Mouse (Mus musculus) limb, embryonic 11.5 days (tissue): ENCODE measurements around the gene Rasgef1b. TPM values are rescaled to one million over a fixed set of nuclear protein-coding genes. Genes with fewer than 3 reads are reported as not detected.

Experiments
- ATAC-seq: fragments of 200-750 bp; cut with Nextera tagmentation; 2 replicates; pipeline ENCODE4 v1.8.0; 2017; ENCODE audit warnings: low read depth; ENCODE audit not compliant: insufficient number of reproducible peaks, low FRiP score, low TSS enrichment
- DNase-seq: peaks from one replicate; pipeline ENCODE4 v3.0.0-alpha.2; 2015; ENCODE audit warnings: low spot score
- H3K27ac ChIP-seq: fragments of 300-500 bp; sonication (generic); replicated peaks from 2 replicates; pipeline ENCODE4 v1.5.1; 2014; ENCODE audit warnings: low read depth, mild to moderate bottlenecking, low read length
- H3K27me3 ChIP-seq: fragments of 300-500 bp; sonication (generic); 2 replicates; pipeline ENCODE4 v1.6.1; 2014; ENCODE audit warnings: mild to moderate bottlenecking, low read length, mixed read lengths; ENCODE audit not compliant: control insufficient read depth, insufficient read depth
- H3K36me3 ChIP-seq: fragments of 300-500 bp; sonication (generic); 2 replicates; pipeline ENCODE4 v1.6.1; 2014; ENCODE audit warnings: mild to moderate bottlenecking, low read length, moderate library complexity, mixed read lengths; ENCODE audit not compliant: control insufficient read depth, insufficient read depth
- H3K4me1 ChIP-seq: fragments of 300-500 bp; sonication (generic); 2 replicates; pipeline ENCODE4 v1.6.1; 2014; ENCODE audit warnings: low read length, mixed read lengths; ENCODE audit not compliant: control insufficient read depth, insufficient read depth
- H3K4me2 ChIP-seq: fragments of 300-500 bp; sonication (generic); 2 replicates; pipeline ENCODE4 v1.6.1; 2014; ENCODE audit warnings: low read depth, mild to moderate bottlenecking, moderate library complexity; ENCODE audit not compliant: severe bottlenecking
- H3K4me3 ChIP-seq: fragments of 300-500 bp; sonication (generic); 2 replicates; pipeline ENCODE4 v1.5.1; 2014; ENCODE audit warnings: low read depth, low read length
- H3K9ac ChIP-seq: fragments of 300-500 bp; sonication (generic); 2 replicates; pipeline ENCODE4 v1.6.1; 2014; ENCODE audit warnings: mild to moderate bottlenecking, low read length
- H3K9me3 ChIP-seq: fragments of 300-500 bp; sonication (generic); 2 replicates; pipeline ENCODE4 v1.6.1; 2016; ENCODE audit warnings: low read length; ENCODE audit not compliant: control insufficient read depth
- WGBS: fragments of 180-500 bp; shearing (Covaris S2); extraction: QIAGEN DNeasy Blood & Tissue Kit; methylation state at CpG from one replicate; pipeline ENCODE4 v1.1.7; 2014; 5-methylcytosine and 5-hydroxymethylcytosine counted together
- polyA plus RNA-seq: library from polyadenylated mRNA; unstranded; fragments of >200 nt; fragmentation: Nextera tagmentation; extraction: Ambion mirVana; gene quantifications from 2 replicates; pipeline ENCODE4 v1.2.1, GENCODE M21; 2014

Rasgef1b gene
- polyA plus RNA-seq, 1 experiment from 2014 or later: 59.9 TPM

- no peaks in the 10 kb centered on the region for H3K27me3 ChIP-seq
- no peaks in the 10 kb centered on the region for H3K4me1 ChIP-seq
- ATAC-seq (no peak), DNase-seq (no peak)
- H3K9ac ChIP-seq: no peak overlapping the region
- H3K36me3 ChIP-seq: no peaks in the 10 kb centered on the region
- WGBS: 92% methylated on average over 6 of the region's 6 CpGs
- no peak overlapping the region for H3K4me3 ChIP-seq
- no peak overlapping the region for H3K27ac ChIP-seq
- H3K4me2 ChIP-seq: no peak overlapping the region
- no peaks in the 10 kb centered on the region for H3K9me3 ChIP-seq
These were observed 441.1 kb downstream of the Rasgef1b start for GRCm38 (mm10) chr5:99287647-99288185.

- Histone ChIP-seq H3K27me3 (no peaks in the 10 kb centered on the region), H3K4me3 (no peak overlapping the region), H3K9me3 (no peaks in the 10 kb centered on the region), H3K4me1 (no peaks in the 10 kb centered on the region), H3K4me2 (no peak overlapping the region), H3K36me3 (no peaks in the 10 kb centered on the region), H3K9ac (no peak overlapping the region), H3K27ac (no peak overlapping the region)
- 92% methylated on average over 6 of the region's 6 CpGs for WGBS
- DNase-seq (no peak), ATAC-seq (no peak)
These were observed 442.3 kb downstream of the Rasgef1b start for GRCm38 (mm10) chr5:99286575-99286974.

GRCm38 (mm10) chr5:99286024-99286423 lies 442.8 kb downstream of the Rasgef1b start:
- 82% methylated on average over 6 of the region's 6 CpGs for WGBS
- Histone ChIP-seq H3K9me3 (no peaks in the 10 kb centered on the region), H3K27ac (no peak overlapping the region), H3K27me3 (no peaks in the 10 kb centered on the region), H3K4me3 (no peak overlapping the region), H3K36me3 (no peaks in the 10 kb centered on the region), H3K4me2 (no peak overlapping the region), H3K4me1 (0 out of 2 replicates have a peak, but pooled peaks cover 2% of the 10 kb centered on the region), H3K9ac (no peak overlapping the region)
- ATAC-seq: no peak
- DNase-seq: no peak

- 94% methylated on average over 7 of the region's 7 CpGs for WGBS
- Histone ChIP-seq H3K4me1 (peaks cover 13% of the 10 kb centered on the region), H3K27me3 (no peaks in the 10 kb centered on the region), H3K9me3 (no peaks in the 10 kb centered on the region), H3K9ac (no peak overlapping the region), H3K36me3 (no peaks in the 10 kb centered on the region), H3K4me2 (no peak overlapping the region), H3K27ac (no peak overlapping the region), H3K4me3 (no peak overlapping the region)
- DNase-seq: no peak
- no peak for ATAC-seq
These were observed 444.5 kb downstream of the Rasgef1b start for GRCm38 (mm10) chr5:99284369-99284768.

- no peak overlapping the region for H3K9ac ChIP-seq
- DNase-seq (no peak), ATAC-seq (no peak)
- no peaks in the 10 kb centered on the region for H3K36me3 ChIP-seq
- no peak overlapping the region for H3K27ac ChIP-seq
- WGBS: 90% methylated on average over 3 of the region's 3 CpGs
- H3K9me3 ChIP-seq: no peaks in the 10 kb centered on the region
- no peak overlapping the region for H3K4me2 ChIP-seq
- no peaks in the 10 kb centered on the region for H3K27me3 ChIP-seq
- H3K4me3 ChIP-seq: no peak overlapping the region
- H3K4me1 ChIP-seq: peaks cover 13% of the 10 kb centered on the region
These were observed 445.2 kb downstream of the Rasgef1b start for GRCm38 (mm10) chr5:99283636-99284035.

GRCm38 (mm10) chr5:99280536-99280935 lies 448.3 kb downstream of the Rasgef1b start:
- no peak overlapping the region for H3K4me2 ChIP-seq
- DNase-seq: peak; percentile 33
- no peak overlapping the region for H3K27ac ChIP-seq
- H3K27me3 ChIP-seq: no peaks in the 10 kb centered on the region
- peaks cover 13% of the 10 kb centered on the region for H3K4me1 ChIP-seq
- H3K9me3 ChIP-seq: no peaks in the 10 kb centered on the region
- H3K36me3 ChIP-seq: no peaks in the 10 kb centered on the region
- WGBS: 49% methylated on average over 5 of the region's 5 CpGs
- ATAC-seq: no peak
- H3K4me3 ChIP-seq: no peak overlapping the region
- no peak overlapping the region for H3K9ac ChIP-seq

GRCm38 (mm10) chr5:99279016-99279757 lies 449.7 kb downstream of the Rasgef1b start:
- Histone ChIP-seq H3K4me2 (no peak overlapping the region), H3K36me3 (no peaks in the 10 kb centered on the region), H3K27me3 (no peaks in the 10 kb centered on the region), H3K9ac (no peak overlapping the region), H3K9me3 (no peaks in the 10 kb centered on the region), H3K27ac (no peak overlapping the region), H3K4me1 (peaks cover 13% of the 10 kb centered on the region), H3K4me3 (no peak overlapping the region)
- no peak for DNase-seq
- ATAC-seq: no peak
- WGBS: 35% methylated on average over 9 of the region's 9 CpGs

GRCm38 (mm10) chr5:99278364-99278763 lies 450.5 kb downstream of the Rasgef1b start:
- peaks cover 13% of the 10 kb centered on the region for H3K4me1 ChIP-seq
- no peaks in the 10 kb centered on the region for H3K36me3 ChIP-seq
- H3K4me2 ChIP-seq: no peak overlapping the region
- no peaks in the 10 kb centered on the region for H3K9me3 ChIP-seq
- no peak overlapping the region for H3K9ac ChIP-seq
- WGBS: 84% methylated on average over 8 of the region's 8 CpGs
- no peak overlapping the region for H3K4me3 ChIP-seq
- ATAC-seq (no peak), DNase-seq (no peak)
- H3K27ac ChIP-seq: no peak overlapping the region
- H3K27me3 ChIP-seq: no peaks in the 10 kb centered on the region
